Mouse (Mus musculus) testis, adult 2 months (tissue): ENCODE results near the gene Lrrc75a.

Experiments used
- CTCF ChIP-seq: fragments of 200-500 bp; IDR thresholded peaks from 2 replicates; pipeline ENCODE4 v1.5.1; 2012; ENCODE audit warnings: low read depth, mild to moderate bottlenecking, inconsistent platforms, low read length, moderate library complexity; ENCODE audit not compliant: control insufficient read depth, insufficient read depth, insufficient replicate concordance
- POLR2A ChIP-seq: fragments of 200-500 bp; IDR thresholded peaks from 2 replicates; pipeline ENCODE4 v1.6.1; 2012; ENCODE audit warnings: low read depth, mild to moderate bottlenecking, inconsistent platforms, low read length, moderate library complexity; ENCODE audit not compliant: control insufficient read depth

DNA sequence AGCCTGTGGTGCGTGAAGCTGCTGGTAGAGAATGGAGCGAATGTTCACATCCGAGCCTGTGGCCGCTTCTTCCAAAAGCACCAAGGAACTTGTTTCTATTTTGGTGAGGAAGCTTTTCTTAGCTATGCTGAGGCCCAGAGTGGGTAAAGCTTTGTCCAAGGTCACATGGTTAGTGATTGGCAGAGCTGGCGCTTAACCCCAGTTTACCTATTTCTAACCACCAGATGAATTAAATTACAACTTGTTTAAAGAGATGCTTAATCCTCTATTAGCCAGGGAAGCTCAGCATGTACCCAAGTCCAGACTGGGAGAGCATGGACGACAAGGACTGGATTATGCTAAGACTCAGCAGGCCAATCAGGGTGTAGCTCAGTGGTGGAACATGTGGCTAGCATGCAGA lies 65.3 kb downstream of the Lrrc75a start:
- no peak for TF ChIP-seq CTCF
- TF ChIP-seq POLR2A: no peak
